Comparison of ENCODE assay signal across 19 mouse cellular contexts in the genomic region with DNA sequence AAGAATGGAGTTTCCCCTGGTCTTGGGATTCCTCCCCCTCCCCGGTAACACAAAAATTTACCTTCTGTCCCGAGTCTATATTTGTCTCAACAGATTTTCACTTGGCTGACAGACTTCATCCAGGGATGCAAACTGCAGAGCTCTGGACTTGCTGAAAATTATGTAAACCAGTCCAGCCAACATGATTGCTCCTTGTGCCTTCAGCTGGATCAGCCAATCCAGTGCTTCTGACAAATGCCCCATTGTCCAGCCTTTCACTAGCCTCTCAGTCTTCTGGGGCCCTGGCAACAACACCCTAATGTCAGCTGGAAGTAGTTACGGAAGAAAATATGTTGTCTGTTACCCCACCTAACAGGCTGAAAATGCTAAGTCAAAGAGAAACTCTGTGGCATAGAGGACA.
A peak's percentile ranks its signal among the peaks of the same experiment; 100 is the strongest.
DNase-seq lines count a peak whose midpoint lies in the region; TF ChIP-seq lines count a peak whose summit lies in the region.
"Had no signal": no experiment of that assay in that cellular context is flagged by ENCODE, and none has a peak within 500 bp of the region (broad histone marks: within the 10 kb centered on the region; RNA-seq: fewer than 3 reads in every experiment).

No protein-coding gene starts in this region.

- TF ChIP-seq CTCF in brain, embryonic 14.5 days (IDR thresholded peaks at IDR 0.05; ENCODE audit: borderline replicate concordance, extremely low read depth, insufficient read depth, insufficient read length) = no peak
- no peak for TF ChIP-seq CTCF in kidney, adult 2 months (conservative IDR thresholded peaks at IDR 0.05; ENCODE audit: insufficient read depth, insufficient read length, low read depth, low read length)

- H3K27ac ChIP-seq in kidney, adult 2 months (ENCODE audit: insufficient read depth, low read depth, low read length) = no peak overlapping the region
- H3K27ac ChIP-seq: heart, embryonic 15.5 days; layer of hippocampus, adult 2 months; limb, embryonic 15.5 days; midbrain, embryonic 13.5 days had no signal

- H3K27me3 ChIP-seq in kidney, adult 2 months (replicated peaks; ENCODE audit: control insufficient read depth, insufficient read depth, low read length) = no peaks in the 10 kb centered on the region
- H3K27me3 ChIP-seq: heart, embryonic 15.5 days; limb, embryonic 15.5 days; midbrain, embryonic 13.5 days had no signal

- no peaks in the 10 kb centered on the region; the same call in 1 of the 2 replicates for H3K4me1 ChIP-seq in kidney, adult 2 months (ENCODE audit: control insufficient read depth, insufficient read depth, low read length)

- no peak overlapping the region for H3K4me3 ChIP-seq in kidney, adult 2 months (ENCODE audit: insufficient read depth, low read depth, low read length)
- H3K4me3 ChIP-seq: heart, embryonic 15.5 days; layer of hippocampus, adult 2 months; limb, embryonic 15.5 days; midbrain, embryonic 13.5 days had no signal

- 79% methylated on average over 3 of the region's 3 CpGs for WGBS in kidney, adult 2 months

- no peak for TF ChIP-seq POLR2A in brain, embryonic 14.5 days (IDR thresholded peaks at IDR 0.05; ENCODE audit: borderline replicate concordance, extremely low read depth, insufficient read depth, insufficient read length, poor library complexity, severe bottlenecking)
- TF ChIP-seq POLR2A in kidney, adult 2 months (IDR thresholded peaks at IDR 0.05; ENCODE audit: low read depth, low read length) = no peak

- H3K36me3 ChIP-seq in kidney, adult 2 months (ENCODE audit: control insufficient read depth, insufficient read depth, low read length) = no peaks in the 10 kb centered on the region
- H3K36me3 ChIP-seq: heart, embryonic 15.5 days; limb, embryonic 15.5 days; midbrain, embryonic 13.5 days had no signal

- peak; percentile 22 for DNase-seq in cerebellum, adult 11-12 months
- DNase-seq in cerebellum, adult 11 months = no peak
- DNase-seq in layer of hippocampus, adult 9-11 months = peak; percentile 56
- DNase-seq in layer of hippocampus, postnatal 36 days = no peak
- DNase-seq in brain, embryonic 14.5 days (ENCODE audit: low read depth) = peak; percentile 13
- DNase-seq in forelimb bud, embryonic 11.5 days (ENCODE audit: low read depth, low spot score) = peak; percentile 46
- DNase-seq in adrenal gland, postnatal 25 days = no peak
- DNase-seq in kidney, adult 2 months = no peak
- DNase-seq: adrenal gland, postnatal 14 days; forebrain, postnatal 0 days; kidney, adult 18-20 months; kidney, postnatal 10 days; lung, postnatal 10 days; spleen, adult 18-20 months; thymus, postnatal 4 days had no signal

Comparison
In these comparisons a context has a peak if more than half of its experiments do, and no peak if none do; other contexts are left out.
1. DNase-seq: peak in cerebellum, adult 11-12 months (single experiment), layer of hippocampus, adult 9-11 months (single experiment), brain, embryonic 14.5 days (single experiment) and forelimb bud, embryonic 11.5 days (single experiment); none in cerebellum, adult 11 months (single experiment), layer of hippocampus, postnatal 36 days (0 of 2), adrenal gland, postnatal 25 days (single experiment) and kidney, adult 2 months (single experiment).